Mouse (Mus musculus): ENCODE data around the gene Irf1.

Irf1 gene

DNA sequence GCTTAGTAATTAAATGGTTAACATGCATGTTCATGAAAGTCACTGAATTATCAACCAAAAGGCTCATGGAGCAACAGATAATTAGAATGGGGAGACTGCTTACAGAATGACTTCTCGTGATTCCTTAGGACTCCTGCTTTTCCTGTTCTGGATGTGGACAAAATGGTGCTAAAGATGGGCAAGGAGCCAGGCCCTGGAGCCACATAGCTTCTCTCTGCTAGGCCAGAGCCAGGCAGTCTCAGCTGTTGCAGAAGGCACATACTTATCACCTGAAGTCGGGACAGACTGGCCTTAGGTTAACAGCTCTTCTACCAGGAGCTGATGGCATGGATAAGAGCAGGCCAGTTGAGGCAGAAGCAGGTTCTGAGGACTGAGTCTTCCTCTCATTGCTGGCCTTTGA lies 40.9 kb downstream of the Irf1 start:
- DNase-seq (ENCODE audit: low spot score in 2 of 2): no peak

- DNase-seq (ENCODE audit: low spot score in 2 of 2): no peak
Observed at GRCm38 (mm10) chr11:53811312-53811711, 41.5 kb downstream of the Irf1 start.

- DNase-seq (ENCODE audit: low spot score in 2 of 2): no peak
Observed at GRCm38 (mm10) chr11:53813001-53813868, 43.4 kb downstream of the Irf1 start.

- DNase-seq (ENCODE audit: low spot score in 2 of 2): no peak
Observed at GRCm38 (mm10) chr11:53814810-53815209, 45.0 kb downstream of the Irf1 start.

DNA sequence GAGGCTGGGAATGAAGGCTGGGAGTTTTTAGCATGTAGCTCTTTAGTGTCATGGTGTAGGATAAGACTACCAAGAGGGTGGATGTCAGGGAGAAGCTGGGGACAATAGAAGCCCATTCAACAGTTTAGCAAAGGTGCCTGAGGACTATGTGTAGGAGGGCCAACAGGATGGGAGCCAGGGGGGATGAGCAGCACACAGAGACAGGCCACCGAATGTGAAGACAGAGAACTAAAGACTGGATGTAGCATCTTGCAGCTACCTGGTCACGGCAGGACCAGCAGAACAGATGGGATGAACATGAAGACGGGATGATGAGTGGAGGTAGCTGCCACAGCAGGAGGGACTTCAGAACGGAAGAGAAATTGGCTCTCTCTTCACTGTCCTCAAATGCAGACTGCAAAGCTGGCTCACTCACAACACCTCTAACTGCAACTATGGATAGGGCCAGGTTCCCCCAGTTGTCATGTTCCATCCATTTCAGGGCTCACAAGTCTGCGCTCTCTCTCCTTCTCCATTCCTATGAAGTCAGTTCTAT lies 47.1 kb downstream of the Irf1 start:
- no peak for DNase-seq (ENCODE audit: low spot score in 2 of 2)

DNA sequence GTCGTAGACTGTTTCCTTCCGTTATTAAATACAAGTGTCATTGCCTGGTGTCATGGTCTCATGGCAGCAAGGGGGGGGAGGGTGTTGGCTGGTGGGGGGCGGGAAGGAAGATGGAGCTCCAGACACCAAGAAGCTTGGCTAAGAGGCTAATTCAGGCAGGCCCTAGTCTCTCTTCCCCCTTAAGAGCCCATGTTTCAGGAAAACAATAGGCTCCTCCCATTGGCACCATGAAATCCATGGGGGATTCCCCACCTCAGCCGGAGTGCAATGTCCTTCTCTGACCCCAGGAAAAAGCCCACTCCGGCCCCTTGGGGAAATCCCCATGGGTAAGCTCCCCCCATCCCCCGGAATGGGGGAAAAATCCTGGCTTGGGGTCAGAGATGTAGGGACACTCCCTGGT lies 49.0 kb downstream of the Irf1 start:
- DNase-seq (ENCODE audit: low spot score in 2 of 2): no peak

- DNase-seq (ENCODE audit: low spot score in 2 of 2): no peak
Observed at GRCm38 (mm10) chr11:53819511-53819910, 49.7 kb downstream of the Irf1 start.

- DNase-seq (ENCODE audit: low spot score in 2 of 2): no peak
Observed at GRCm38 (mm10) chr11:53820516-53821170, 50.8 kb downstream of the Irf1 start.

DNA sequence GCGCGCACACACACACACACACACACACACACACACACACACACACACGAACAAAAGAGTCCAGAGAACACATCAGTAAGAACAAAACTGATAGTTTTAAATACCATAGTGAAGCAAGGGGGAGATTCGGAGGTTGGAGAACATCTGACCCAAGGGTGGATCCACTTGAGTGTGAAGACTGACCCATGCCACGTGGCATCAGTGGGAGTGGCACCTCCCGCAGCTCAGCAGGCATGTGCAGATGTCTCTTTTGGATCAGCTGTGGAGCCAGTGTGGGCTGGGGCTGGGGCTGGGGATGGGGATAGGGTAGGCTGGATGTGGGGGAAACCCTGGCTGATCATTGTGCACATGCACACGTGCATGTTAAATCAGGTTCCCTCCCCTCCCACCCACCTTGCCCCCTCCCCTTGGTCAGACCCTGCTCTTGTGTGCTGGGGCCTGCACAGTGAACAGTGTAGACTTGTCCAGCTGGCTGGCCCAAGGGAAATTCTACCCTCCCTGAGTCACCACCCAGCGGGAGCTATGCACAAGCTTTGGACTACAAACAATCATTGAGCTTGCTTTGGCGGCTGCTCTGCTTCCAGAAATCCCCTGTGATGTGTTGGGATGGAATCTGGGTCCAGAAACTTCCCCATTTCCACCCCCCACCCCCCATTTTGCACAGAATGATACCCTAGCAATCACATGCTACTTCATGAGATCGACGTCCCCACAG lies 51.6 kb downstream of the Irf1 start:
- no peak for DNase-seq (ENCODE audit: low spot score in 2 of 2)

GRCm38 (mm10) chr11:53821945-53822338 lies 52.1 kb downstream of the Irf1 start:
- DNase-seq (ENCODE audit: low spot score in 2 of 2): no peak

DNA sequence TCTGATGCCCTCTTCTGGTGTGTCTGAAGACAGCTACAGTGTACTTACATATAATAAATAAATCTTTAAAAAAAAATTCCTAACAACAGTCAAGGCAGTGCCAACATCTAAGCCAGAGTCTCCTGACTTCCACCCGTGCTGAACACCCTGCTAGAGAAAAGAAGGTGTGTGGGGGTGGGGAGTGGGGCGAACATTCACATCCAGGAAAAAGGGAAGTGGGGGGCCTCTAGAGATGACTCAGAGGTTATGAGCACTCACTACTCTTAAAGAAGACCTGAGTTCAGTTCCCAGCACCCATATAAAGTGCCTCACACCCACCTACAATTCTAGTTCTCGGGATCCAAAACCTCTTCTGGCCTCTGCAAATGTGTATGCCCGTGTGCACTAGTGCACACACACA lies 55.6 kb downstream of the Irf1 start:
- no peak for DNase-seq (ENCODE audit: low spot score in 2 of 2)

All from thymus, postnatal 10 days (tissue).